Mouse (Mus musculus) embryo, embryonic 10.5 days (tissue): ENCODE measurements around the gene Fut4.
"Not testable (repeated sequence)": the region's sequence is repeated elsewhere in the genome, so short reads cannot be mapped to it uniquely, and the experiment has no call there.

Experiments used
- DNase-seq: peaks from one replicate; pipeline ENCODE4 v3.0.0-alpha.2; 2015; ENCODE audit warnings: low spot score

The Fut4 gene

DNA sequence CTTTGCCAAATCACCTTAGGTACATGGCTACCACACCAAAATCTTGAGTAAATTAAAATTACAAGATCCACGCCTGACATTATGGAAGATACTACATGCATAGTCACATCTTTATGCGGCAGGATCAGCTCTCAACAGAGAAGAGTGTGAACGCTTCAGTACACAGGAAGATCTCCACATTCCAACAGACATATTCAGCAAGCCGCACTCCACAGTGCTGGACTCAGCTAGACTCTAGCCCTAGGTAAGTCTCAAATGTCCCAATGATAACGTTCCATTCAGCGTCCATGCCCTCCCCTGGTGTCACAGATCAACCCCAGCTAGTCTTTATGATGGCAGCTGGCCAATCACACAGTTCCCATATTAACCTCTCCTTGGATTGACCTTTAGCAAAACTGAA, 26.2 kb downstream of the Fut4 start:
- no peak for DNase-seq

DNA sequence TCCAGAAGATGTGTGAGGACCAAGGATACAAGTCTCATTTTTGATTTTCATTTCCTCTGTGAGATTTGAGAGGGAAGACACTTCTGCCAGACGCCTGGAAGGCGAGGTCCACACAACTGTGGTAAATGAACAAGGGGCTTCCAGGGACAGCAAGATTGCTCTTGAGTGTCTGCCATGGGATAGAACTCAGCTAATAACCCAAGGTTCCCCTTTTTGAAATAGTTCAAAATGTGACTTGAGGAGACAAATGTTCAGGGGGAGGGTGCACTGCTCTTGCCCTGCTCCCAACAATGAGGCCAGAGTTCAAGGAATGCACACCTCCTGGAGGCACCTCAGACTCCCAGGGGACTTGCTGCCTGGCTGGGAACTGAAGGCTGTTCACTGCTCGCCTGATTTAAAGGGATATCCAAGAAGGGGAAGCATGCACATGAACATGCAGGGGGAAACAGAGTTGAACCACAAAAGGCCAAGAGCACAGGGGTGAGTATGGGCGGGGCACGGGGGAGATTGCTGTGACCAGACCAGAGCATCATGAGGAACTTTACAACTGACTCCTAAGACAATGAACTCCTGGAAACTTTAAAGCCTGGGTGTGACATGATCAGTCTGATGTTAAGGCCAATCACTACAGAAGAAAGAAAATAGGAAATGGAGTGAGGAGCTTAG, 27.3 kb downstream of the Fut4 start:
- no peak for DNase-seq

- DNase-seq = no peak
These were observed 30.6 kb downstream of the Fut4 start for GRCm38 (mm10) chr9:14721610-14722009.

DNA sequence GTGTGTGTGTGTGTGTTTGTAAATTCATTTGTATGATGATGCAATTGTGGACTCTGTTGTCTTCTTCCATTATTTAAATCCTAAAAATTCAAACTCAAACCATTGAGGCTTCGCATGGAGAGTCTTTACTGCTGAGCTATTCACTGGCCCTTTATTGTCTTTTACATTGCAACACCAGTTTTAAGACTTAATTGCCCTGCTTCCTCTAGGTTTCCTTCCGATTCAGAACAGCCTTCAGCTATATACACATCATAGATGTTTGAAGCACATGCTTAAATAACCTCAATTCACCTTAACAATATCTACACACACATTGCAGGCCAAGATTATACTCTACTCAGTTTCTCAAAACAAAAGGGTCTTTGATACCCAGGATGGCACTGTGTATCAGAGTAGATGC, 31.8 kb downstream of the Fut4 start:
- DNase-seq = no peak

- DNase-seq = no peak
These were observed 33.9 kb downstream of the Fut4 start for GRCm38 (mm10) chr9:14718332-14718691.

DNA sequence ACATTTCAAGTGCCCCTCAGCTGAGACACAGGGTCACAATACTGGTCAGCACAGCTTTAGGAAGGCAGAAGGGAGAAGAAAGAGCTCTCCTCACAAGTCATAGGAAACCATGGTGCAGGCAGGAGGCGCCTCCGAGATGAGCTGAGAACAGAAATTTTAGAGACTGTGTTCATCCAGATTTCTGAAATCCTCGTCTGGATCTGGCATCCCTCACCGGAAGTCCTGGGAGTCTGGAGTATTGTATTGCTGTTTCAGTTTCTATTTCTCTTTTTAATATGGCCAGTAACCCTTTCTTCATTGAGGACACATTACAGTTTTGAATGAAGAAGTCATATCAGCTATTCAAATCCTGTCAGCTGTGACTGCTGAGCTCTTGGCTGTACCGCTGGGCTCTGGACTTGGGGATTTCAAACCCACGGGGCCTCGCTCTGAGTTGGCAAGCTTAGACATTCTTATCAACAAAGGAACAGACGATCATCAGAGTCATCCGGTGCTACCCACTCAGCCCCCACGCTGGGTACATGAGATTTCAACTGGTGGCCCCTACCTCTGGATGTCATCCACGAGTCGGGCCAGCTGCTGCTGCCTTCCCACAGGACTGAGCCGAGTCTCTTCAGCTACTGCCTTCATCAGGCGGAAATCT, 34.4 kb downstream of the Fut4 start:
- no peak for DNase-seq

DNA sequence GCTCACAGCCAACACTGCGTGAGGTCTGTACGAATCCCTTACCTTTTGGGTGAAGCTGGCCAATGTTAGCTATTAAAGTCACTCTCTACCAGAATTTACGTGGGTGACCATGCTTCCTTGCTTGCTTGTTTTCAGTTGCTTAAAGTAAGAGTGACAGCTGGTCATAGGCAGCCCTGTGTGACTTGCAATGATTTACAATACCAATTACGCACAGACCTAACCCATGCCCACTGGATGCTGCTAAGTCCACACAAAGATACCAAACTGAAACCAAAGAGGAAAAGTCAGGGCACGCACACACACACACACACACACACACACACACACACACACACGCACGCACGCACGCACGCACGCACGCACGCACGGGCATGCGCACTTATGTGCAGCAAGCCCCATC, 36.9 kb downstream of the Fut4 start:
- DNase-seq = no peak

- no peak for DNase-seq
These were observed 41.3 kb downstream of the Fut4 start for GRCm38 (mm10) chr9:14710910-14711309.

DNA sequence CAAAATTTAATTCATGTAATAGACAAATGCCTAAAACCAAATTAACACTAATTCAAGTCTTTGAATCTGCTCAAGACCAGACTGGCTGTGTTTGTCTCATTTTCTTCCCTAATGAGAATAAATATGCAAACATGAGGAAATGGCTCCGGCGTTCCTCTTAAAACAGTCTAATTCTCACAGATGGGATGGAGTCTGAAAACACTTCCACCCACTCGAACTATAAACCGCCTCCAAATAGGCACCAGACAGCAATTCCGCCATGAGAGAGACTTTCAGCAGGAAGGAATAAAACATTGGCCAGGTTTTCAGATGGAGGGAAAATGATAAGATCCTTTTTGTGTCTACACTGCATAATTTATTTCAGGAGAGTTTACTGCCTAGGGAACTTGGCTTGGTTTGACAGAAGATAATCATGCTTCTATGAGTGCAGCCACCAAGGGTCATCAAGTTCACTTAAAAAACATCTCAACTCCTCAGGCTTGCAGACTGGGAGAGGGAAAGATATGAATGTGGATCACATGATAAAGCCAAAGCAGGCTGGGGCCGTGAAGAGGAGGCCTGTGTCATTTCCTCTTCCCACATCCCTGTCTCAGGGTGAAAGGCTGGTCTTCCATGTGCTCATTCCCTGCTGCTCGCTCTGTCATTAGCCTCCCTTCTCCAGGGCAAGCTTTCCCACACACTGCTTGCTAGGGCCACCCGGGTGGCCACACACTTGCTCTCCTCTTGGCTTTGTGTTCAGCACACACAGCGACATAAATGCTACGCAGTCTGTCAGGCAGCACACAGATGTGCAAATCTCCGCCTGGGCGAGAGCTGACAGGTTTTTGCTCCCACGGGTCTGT, 46.7 kb downstream of the Fut4 start:
- no peak for DNase-seq

GRCm38 (mm10) chr9:14700795-14701194, 51.4 kb downstream of the Fut4 start:
- not testable (repeated sequence) for DNase-seq

DNA sequence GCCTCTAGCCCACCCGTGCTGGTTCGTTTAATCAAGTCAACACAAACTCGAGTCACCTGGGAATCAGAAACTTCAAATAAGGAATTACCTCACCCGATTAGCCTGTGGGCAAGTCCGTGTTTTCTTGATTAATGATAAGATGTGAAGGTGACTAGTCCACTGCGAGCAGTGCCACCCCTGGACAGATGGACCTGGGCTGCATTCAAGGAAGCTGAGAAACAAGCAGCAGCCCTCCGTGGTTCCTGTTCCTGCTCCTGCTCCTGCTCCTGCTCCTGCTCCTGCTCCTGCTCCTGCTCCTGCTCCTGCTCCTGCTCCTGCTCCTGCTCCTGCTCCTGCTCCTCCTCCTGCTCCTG, 52.9 kb downstream of the Fut4 start:
- DNase-seq = no peak

- DNase-seq = peak; percentile 96
These were observed 53.5 kb downstream of the Fut4 start for GRCm38 (mm10) chr9:14698582-14699287.
